Mouse (Mus musculus) cortical plate, adult 2 months (tissue): ENCODE measurements around the gene Gm43064.

ENCODE experiments used
- CTCF ChIP-seq: fragments of 200-500 bp; IDR thresholded peaks from 2 replicates; pipeline ENCODE4 v1.5.1; 2011; ENCODE audit warnings: mild to moderate bottlenecking, control low read depth, low read length; ENCODE audit not compliant: insufficient read depth; ENCODE audit errors: extremely low read depth
- POLR2A ChIP-seq: fragments of 200-500 bp; IDR thresholded peaks from 2 replicates; pipeline ENCODE4 v1.6.1; 2011; ENCODE audit warnings: mild to moderate bottlenecking, low read length, control low read depth; ENCODE audit not compliant: insufficient read depth; ENCODE audit errors: extremely low read depth

DNA sequence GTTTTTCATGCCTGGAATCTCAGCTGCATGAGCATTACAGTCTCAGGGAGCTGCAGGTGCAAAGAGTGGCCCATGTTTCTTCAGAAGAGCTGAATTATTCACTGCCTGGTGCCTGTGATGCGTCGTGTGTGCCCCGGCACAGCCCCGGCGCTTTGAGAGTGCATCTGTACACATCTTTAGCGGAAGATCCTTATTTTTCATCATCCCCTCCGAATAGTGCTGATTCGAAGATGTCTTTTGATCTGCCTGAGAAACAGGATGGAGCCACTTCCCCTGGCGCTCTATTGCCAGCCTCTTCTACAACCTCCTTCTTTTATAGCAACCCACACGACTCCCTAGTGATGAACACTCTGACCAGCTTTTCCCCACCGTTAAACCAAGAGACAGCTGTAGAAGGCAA, 76.6 kb downstream of the Gm43064 start:
- TF ChIP-seq POLR2A = no peak
- TF ChIP-seq CTCF = no peak
